Mouse (Mus musculus): ENCODE measurements at regions not wholly inside any gene's neighbourhood (a gene's known extent, or its start where the extent isn't known, plus 50 kb on each side); places are given as distances from the start of the nearest gene placed in this dataset.

DNA sequence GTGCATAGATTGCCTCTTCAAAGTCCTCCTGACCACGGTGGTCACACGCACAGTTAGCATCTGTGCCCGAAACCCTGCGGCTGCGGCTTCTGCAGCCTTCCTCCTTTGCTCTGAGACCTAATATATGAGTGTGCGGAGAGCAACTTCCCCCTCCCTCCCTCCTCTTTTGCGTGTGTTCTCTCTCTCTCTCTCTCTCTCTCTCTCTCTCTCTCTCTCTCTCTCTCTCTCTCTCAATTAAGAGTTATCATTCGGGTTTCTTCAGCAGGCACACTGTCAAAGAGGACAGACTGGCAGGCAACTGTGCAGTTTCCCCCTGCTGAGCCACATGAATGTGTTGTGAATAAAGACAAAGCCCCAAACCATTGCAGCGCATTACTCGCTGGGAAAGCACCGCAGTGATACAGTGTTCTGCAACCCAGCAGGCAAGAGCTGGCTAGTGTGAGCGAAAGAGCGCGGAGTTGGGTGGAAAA lies 900.8 kb downstream of the Mat2b start:
- peak; percentile 28 to 44 for DNase-seq (ENCODE audit: low spot score in 2 of 2)

DNA sequence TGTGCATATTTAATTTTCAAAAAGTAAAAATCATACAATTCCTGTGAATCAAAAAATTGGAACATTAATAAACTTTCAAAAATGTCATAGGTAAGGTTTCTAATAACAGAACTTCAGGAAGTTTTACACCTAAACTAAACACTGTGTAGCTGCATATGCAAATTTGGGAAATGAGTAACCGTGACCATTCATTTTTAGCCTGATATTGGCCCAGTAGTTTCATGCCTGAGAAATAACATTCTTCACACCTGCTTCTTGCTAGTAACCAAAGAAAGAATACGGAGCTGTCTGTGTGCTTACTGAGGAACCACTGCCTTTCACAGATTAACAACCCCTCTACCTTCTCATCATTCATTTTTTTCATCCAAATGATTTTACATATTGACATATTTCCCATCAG lies 902.9 kb downstream of the Mat2b start:
- DNase-seq (ENCODE audit: low spot score in 2 of 2): no peak

Data from layer of hippocampus, postnatal 14 days (tissue).